Mouse (Mus musculus) adrenal gland, postnatal 14 days (tissue): ENCODE measurements around the gene Ccdc188. TPM values are rescaled to one million over a fixed set of nuclear protein-coding genes. Genes with fewer than 3 reads are reported as not detected.

Experiments used
- DNase-seq: peaks from one replicate; pipeline ENCODE4 v3.0.0; 2021; ENCODE audit warnings: mixed read lengths
- total RNA-seq: library from RNA; stranded (reverse); gene quantifications from 2 replicates; pipeline ENCODE4 v1.2.3, GENCODE M21; 2021

Gene Ccdc188
- total RNA-seq, 1 experiment from 2014 or later = not detected

DNA sequence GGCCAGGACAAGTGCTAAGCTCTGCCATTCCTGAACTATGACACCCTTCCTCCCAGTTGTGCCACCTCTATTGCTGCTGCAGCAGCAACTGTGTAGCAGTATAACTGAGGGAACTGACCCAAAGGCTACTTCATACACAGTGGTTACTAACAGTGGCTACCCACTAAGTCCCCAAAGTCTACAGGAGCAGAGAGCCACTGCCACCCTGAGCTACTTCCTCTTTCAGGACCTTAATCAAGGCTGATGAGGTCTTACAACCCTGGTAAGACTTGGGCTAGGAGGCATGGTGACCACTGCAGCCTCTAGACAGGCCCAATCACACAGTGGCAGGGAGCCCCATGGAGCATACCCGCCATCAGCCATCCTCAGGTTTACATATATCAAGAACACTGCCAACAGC lies 15.6 kb upstream of the Ccdc188 start:
- no peak for DNase-seq

DNA sequence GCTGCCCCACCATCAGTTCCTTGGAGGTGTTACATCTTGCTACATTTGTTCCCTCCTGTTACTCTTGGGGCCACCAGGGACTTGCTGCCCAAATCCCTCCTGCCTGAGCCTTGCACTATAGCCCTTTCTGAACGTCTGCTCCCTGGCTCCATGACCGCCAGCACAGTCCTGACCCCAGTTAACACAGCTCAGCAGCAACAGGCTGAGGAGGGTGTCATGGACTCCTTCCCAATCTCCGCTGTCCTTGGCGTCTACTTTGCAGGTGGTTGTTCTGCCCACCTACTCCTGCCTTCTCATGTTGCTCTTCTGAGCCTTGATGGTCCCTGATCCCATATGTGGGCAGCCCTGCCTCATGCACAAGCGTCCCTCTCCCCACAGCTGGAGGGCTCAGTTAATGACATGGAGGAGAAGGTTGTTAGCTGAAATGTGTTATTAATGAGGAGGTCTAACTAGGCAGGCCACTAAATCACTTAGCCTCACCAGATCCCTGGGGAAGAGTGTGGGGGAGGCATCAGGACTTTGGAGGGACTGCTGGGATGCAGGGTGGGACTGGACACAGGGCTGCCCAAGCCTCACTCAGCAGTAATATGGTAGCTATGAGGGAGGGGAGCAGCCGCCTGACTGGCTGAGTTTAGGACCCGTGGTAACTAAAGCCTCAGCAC lies 14.1 kb upstream of the Ccdc188 start:
- DNase-seq = no peak

DNA sequence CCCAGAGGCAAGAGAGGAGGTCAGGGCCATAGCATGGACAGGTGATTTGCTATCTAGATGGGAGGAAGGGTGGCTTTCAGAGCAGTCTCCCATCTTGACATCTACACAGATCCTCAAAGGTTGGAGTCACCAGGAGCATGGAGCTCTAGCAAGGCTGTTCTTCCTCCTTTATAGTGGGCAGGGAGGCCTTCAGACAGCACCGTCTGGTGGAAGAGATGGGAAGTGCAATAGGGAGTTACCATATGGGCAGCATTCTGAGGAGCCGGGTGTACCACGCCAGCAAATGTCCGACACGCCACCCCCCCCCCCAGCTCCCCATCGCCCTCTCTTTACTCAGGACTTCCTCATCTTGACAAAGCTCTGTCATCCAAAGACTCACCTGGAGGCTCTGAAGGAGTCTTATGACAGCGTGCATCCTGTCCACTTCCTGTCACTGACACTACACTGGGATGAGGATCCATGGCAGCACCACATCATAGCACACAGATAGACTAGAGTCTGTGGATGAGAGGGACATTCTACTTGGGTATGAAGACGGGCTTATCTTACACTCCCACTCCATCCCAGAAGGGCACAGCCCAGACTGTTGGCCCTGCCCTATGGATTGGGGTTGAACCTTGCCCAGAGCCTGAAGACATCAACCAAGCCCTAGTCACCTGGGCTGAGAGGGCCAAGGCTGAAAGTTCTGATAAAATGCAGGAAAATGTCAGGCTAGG lies 6.8 kb upstream of the Ccdc188 start:
- peak; percentile 82 for DNase-seq

GRCm38 (mm10) chr16:18211417-18212171 lies 6.1 kb upstream of the Ccdc188 start:
- peak; percentile 90 for DNase-seq

DNA sequence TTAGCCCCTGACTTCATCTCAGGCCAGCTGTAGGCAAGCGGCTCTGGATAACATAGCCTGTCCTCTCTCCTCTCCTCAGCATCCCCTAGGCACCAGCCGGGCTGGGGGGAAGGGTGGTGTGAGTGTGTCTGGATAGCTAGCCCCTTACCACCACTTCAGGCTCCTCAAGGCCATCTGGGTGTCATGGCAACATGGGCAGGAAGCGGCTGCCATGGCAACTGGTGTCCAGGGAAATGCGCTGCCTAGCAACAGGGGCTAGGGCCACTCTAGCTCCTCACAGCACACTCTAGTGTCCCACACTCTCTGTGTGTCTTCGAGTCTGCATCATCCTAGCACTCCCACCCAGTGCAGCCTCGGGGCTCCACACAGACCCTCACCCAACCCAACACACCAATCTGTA lies 4.0 kb upstream of the Ccdc188 start:
- DNase-seq = no peak

- no peak for DNase-seq
Observed at GRCm38 (mm10) chr16:18214858-18215257, 2.8 kb upstream of the Ccdc188 start.

DNA sequence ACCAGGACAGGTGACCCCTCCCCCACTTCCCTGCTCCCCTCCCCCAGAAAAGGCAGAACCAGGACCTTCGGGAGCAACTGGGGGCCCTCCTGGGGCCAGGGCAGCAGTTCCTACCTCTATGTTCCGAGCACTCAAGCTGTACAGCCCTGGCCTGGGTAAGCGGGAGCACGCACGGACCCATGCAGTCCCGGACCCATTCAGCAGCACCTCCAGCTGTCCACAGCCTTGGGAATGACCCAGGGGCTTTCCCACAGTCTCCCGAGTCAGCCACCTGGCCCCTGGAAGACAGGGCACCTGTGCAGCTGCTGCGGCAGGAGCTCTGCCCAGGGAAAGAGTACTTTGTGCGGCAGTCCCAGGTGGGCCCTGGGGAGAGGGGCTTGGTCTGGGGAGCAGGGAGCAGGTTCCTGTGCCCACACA lies 909 bp downstream of the Ccdc188 start:
- DNase-seq = no peak

GRCm38 (mm10) chr16:18220001-18220400 lies 2.3 kb downstream of the Ccdc188 start:
- DNase-seq = peak; percentile 76

GRCm38 (mm10) chr16:18220856-18221542 lies 3.3 kb downstream of the Ccdc188 start:
- DNase-seq = no peak

DNA sequence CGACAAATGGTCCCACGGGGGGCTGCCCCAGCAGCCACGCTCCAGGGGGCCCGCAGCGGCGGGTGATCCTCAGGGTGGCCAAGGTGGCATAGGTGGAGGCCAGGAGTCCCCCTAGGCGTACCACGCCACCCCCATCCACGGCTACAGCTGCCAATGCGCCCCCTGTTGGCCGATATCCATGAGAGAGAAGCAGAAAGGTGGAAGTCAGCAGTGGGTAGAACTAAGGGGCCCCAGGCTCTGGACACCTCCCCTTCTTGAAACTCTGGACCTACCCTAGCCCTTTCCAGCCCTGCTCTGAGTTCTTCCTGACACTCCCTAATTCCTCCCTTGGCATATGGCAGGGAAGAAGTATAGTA lies 3.8 kb downstream of the Ccdc188 start:
- no peak for DNase-seq

GRCm38 (mm10) chr16:18222188-18222587 lies 4.5 kb downstream of the Ccdc188 start:
- DNase-seq = no peak

- no peak for DNase-seq
Observed at GRCm38 (mm10) chr16:18227187-18227586, 9.5 kb downstream of the Ccdc188 start.

- no peak for DNase-seq
Observed at GRCm38 (mm10) chr16:18227897-18228422, 10.3 kb downstream of the Ccdc188 start.

DNA sequence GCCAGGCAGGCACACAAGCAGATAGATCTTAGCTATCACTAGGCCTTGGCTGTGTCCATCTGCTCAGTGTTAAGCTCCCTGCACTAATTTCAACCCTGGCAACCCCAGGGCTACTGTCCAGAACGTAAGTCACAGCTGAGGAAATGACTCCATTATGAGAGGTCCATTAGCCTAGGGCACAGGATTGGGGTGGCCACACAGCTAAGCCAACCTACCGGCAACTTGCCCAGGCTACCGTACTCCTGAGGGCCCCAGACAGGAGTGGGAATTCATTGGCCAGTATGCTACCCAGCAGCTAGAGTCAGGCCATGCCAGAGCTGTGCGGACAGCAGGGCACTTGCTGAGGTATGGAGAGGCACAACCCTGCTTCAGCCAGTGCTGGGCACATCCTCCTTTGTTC lies 11.2 kb downstream of the Ccdc188 start:
- no peak for DNase-seq

GRCm38 (mm10) chr16:18229622-18230021 lies 11.9 kb downstream of the Ccdc188 start:
- DNase-seq = peak; percentile 39

DNA sequence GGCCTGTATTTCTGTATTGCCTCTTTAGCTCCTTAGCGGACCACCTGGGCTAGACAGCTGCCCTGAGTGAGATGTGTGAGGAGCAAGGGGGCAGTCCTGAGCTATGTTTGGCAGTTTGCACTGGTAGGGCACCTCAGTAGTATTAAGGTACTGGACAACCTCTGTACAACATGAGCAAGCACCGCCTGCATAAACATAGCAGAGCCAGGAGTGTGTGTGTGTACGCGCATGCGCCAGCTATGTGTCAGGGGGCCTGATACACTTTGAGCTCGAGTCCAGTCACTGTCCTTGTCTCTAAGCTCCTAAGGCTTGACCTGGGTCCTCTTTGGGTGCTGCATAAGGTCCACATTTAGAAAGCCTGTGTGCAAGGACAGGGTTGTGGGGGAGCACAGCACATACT lies 12.9 kb downstream of the Ccdc188 start:
- no peak for DNase-seq

DNA sequence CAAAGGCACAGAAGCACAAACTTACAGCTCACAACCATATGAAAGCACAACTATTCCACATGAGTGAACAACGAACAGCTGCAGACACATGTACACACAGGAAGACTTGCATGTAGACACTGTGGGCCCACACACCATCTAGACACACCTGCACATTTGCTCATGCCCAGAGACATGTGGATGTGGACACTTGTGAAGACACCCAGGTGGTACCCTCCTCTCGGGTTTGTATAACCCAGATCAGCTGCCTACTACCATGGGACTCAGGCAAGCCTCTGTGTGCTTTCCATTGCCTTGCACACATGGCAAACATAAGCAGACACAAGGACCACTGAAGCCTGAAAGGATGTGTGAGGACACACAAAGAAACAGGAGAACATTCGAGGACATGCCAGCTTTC lies 13.4 kb downstream of the Ccdc188 start:
- DNase-seq = no peak

DNA sequence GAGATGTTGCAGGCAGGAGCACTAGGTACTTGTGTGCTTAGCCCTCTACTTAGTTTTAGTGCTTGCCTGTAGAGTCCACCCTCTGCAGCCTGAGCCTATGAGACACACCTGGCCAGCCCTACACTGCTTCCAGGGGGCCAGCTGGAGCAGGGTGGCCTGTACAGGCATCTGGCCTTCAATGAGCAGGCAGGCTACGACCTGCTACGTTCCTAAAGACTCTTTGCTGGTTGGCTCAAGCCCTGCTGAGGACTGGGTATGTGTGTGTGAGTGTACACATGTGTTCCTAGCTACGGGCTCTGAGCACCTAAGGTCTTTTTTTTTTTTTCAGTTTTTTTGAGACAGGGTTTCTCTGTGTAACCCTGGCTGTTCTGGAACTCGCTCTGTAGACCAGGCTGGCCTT lies 13.8 kb downstream of the Ccdc188 start:
- no peak for DNase-seq

GRCm38 (mm10) chr16:18233451-18233850 lies 15.8 kb downstream of the Ccdc188 start:
- DNase-seq = no peak

DNA sequence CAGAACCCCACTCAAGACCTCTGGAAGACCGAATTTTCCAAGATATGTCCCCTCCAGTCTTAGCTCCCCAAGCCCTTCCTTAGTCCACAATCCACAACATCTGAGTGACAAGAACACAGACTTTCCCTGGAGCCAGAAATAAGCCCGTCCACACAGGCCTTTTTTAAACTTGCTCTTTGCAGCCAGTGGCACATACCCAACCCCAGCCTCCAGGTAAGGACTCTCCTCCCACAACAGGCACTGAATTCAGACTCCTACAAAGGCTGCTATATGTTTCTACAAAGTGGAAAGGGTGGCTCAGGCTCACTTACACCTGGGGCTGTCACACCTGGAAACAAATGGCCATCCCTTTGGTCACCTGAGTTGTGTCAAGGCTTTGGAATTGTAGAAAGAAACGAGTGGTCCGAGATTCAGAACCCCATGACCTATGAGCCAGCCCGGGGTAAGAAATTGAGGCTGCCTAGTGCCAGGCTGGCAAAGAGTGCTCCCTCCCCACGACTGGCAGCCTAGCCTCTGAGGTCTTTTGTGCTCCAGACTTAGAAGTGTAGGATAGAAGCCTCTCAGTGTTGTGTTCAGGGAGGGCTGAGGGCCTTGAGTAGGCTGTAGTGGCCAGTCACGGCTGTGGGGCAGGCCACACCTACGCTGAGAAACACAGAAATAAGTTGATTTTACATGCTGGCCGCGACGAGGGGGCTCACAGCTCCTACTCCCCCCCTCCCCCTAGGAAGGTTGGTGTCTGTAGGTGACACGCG lies 16.4 kb downstream of the Ccdc188 start:
- peak; percentile 30 for DNase-seq

GRCm38 (mm10) chr16:18234671-18235388 lies 17.2 kb downstream of the Ccdc188 start, which contains the start of gene Zdhhc8:
TSS of gene Zdhhc8 (minus strand) at chr16:18235136.
- DNase-seq = peak; percentile 89
